Mouse (Mus musculus): ENCODE measurements around the gene Usp17la.
"Not testable (repeated sequence)": the region's sequence is repeated elsewhere in the genome, so short reads cannot be mapped to it uniquely, and the experiment has no call there.

Gene Usp17la

DNA sequence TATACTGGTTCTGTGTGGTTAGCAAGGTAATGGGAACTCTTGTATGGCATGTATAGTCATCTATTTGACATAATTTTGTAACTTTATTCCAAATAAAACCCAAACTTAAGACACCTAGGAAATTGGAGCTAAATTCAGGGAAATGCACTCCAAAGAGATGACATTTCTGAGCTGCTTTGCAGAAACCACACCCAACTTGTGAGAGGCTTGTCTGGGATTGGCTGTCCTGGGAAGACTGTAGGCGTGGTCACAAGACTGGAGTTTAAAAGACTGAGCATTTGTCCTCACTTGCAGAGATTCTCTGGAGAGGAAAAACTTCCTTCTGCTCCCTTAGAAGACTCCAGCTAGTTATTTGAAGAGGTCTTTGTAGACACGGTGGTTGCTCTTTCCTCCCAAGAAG, at the start of gene Usp17la:
Gene Usp17la, plus strand, starts transcription at position 301 of the 400 bp plus-strand sequence.
- DNase-seq = not testable (repeated sequence)

DNA sequence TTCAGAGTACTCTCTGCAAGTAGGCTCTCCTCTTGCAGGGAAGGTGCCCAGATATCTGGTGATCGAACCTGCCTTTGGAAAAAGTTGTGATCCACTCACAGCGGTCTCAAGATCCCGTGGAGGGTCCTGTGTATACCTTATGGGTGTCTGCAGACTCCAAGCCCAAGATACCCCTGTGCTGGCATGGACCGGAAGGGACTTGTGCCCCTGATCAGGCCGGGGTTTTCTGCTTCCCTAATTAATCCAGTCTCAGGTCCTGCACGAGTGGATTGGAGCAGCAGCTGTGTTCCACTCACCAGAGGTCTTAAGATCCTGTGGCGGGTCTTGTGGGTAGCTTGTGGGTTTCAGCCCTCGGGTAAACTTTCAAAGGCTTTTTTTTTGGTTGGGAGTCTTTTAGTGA, 46.5 kb upstream of the Usp17la start:
- DNase-seq = not testable (repeated sequence)

DNA sequence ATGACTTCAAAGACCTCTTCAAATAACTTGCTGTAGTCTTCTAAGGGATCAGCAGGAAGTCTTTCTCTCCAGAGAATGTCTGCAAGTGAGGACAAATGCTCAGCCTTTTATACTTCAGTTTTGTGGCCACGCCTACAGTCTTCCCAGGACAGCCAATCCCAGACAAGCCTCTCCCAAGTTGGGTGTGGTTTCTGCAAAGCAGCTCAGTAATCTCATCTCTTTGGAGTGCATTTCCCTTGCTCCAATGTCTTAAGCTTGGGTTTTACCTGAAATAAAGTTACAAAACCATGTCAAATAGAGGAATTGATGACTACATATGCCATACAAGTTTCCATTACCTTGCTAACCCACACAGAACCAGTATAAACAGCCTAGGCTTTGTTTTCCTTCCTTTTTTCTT, 14.3 kb upstream of the Usp17la start, which contains the start of gene Usp17lb:
Gene Usp17lb, minus strand, starts transcription at position 101 of the 400 bp plus-strand sequence.
- no peak for DNase-seq

DNA sequence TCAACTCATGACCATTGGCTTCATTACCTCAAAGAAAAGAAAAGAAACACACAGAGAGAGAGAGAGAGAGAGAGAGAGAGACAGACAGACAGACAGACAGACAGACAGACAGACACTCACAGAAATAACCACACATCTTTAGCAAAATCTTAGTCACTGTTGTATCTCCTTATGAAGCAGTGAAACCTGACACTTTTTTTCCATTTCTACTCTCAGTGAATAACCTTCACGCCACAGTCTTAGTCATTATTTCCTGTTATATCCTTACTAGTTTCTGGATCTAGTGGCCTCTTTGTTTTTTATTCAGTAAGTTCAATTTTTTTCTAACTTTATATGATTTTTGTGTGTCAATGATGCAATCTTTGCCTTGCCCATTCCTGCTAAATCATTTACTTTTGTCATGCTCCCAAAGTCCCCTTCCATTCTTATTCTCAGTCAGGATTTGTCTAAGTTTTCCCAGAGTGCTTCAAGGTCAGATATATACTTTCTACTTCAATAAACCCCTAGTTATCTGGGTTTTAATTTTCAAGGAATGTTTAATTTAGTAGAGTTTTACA, 13.0 kb upstream of the Usp17la start:
- DNase-seq = no peak

DNA sequence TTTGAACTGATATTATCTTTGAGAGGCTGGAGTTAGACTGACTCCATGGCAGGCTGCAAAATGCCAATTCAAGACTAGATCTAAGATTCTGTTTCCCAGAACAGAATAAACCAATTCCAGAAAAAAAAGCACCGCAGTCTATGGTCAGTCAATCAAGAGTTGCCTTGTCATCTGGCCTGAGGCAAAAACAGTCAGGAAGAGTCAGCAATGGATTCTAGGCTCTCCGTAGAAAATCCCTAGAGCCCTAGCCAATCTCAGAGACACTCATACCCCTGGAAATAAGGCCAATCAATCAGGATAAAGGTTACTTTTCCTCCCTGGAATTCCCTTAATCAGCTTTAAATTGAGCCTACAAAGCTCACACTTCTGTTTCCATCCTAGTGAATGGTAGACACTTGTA, 5.3 kb upstream of the Usp17la start:
- DNase-seq = not testable (repeated sequence)

DNA sequence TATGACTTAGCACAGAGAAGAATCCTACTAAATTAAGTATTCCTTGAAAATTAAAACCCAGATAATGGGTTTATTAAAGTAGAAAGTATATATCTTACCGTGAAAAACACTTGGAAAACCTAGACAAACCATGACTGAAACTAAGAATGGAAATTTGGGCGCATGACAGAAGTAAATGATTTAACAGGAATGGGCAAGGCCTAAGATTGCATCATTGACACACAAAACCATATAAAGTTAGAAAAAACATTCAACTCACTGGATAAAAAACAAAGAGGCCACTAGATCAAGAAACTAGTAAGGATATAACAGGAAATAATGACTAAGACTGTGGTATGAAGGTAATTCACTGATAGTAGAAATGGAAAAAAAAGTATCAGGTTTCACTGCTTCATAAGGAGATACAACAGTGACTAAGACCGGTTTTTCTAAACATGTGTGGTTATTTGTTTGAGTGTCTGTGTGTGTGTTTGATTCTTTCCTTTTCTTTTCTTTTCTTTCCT, 1.5 kb upstream of the Usp17la start:
- DNase-seq = no peak

DNA sequence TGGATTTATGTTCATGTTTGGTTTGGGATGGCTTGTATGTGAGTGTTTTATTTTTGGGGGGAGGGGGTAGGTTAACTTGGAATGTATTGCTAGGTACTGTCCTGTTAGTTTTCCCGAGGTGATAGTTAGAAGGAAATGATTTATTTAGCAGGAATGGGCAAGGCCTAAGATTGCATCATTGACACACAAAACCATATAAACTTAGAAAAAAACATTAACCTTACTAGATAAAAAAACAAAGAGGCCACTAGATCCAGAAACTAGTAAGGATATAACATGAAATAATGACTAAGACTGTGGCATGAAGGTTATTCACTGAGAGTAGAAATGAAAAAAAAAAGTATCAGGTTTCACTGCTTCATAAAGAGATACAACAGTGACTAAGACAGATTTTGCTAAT, 874 bp downstream of the Usp17la start:
- no peak for DNase-seq

DNA sequence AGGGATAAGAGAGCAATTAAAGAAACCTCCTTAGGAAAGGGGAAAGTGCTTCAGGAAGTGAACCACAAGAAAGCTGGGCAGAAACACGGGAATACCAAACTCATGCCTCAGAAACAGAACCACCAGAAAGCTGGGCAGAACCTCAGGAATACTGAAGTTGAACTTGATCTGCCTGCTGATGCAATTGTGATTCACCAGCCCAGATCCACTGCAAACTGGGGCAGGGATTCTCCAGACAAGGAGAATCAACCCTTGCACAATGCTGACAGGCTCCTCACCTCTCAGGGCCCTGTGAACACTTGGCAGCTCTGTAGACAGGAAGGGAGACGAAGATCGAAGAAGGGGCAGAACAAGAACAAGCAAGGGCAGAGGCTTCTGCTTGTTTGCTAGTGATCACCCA, 4.6 kb downstream of the Usp17la start:
- no peak for DNase-seq

DNA sequence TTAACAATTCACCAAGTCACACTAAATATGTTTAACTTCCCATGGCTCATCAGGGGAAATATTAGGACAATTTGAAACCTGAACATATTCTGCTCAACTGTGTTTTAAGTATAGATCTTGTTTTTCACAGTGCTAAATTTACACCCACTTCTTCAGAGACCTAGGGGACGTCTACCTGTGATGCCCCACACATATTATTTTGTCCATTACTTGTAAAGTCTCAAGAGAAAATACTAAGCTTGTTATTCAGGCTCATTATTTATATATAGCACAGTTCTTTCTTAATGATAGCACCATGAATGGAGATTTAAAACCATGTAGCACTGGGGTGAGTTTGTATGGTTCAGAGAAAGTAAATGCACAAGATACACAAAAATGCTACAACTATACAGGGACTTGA, 20.9 kb downstream of the Usp17la start, which contains the start of gene Olfr665:
Gene Olfr665, plus strand, starts transcription at position 301 of the 400 bp plus-strand sequence.
- DNase-seq = no peak

DNA sequence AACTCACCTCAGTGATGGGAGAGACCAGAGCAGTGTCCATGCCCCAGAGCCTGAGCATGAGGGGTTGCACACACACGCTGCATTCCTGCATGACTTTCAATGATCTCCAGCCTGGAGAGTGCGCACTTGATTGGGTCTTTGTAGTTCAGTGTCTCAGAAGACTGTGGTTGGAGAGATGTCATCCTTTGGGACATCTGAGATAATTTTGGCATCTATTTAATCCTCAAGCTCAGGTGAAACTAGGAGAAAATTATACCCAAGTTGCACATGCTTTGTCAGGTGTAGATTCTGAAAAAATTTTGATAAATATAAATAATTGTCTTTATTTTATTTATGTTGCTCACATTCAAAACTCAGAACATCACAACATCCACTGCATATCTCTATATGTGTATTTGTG, 39.0 kb downstream of the Usp17la start, which contains the start of gene Olfr666:
Gene Olfr666, minus strand, starts transcription at position 101 of the 400 bp plus-strand sequence.
- DNase-seq = no peak
